Comparison of ENCODE assay signal across 24 mouse cellular contexts in the genomic region with DNA sequence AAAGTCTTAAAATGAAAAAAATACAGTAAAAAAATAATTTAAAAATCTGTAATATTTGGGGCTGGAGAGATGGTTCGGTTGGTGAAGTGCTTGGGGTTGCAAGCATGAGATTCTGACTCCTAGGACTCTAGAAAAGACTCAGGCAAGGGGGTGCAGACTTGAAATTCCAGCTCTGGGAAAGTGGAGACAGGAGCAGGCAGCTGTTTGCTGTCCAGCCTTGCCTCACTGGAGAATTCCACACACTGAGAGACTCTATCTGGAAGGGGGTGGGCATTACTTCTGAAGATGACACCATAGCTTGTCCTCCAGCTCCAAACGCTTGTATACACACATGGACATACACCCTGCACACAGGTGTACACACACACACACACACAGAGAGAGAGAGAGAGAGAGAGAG.
A peak's percentile ranks its signal among the peaks of the same experiment; 100 is the strongest.
DNase-seq lines count a peak whose midpoint lies in the region; ATAC-seq and TF ChIP-seq lines count a peak whose summit lies in the region.
"Had no signal": no experiment of that assay in that cellular context is flagged by ENCODE, and none has a peak within 500 bp of the region (broad histone marks: within the 10 kb centered on the region; RNA-seq: fewer than 3 reads in every experiment).

No protein-coding gene starts in this region.

- H3K27ac ChIP-seq in kidney, postnatal 0 days, result no peak overlapping the region
- no peak overlapping the region for H3K27ac ChIP-seq in kidney, embryonic 14.5 days (ENCODE audit: low read depth, low read length)
- no peak overlapping the region for H3K27ac ChIP-seq in lung, embryonic 16.5 days (ENCODE audit: low read length)
- H3K27ac ChIP-seq: embryonic facial prominence, embryonic 10.5 days; embryonic facial prominence, embryonic 12.5 days; forebrain, embryonic 13.5 days; forebrain, embryonic 15.5 days had no signal

- no peak overlapping the region for H3K9ac ChIP-seq in kidney, postnatal 0 days (ENCODE audit: low read depth, low read length)
- H3K9ac ChIP-seq in kidney, embryonic 14.5 days (ENCODE audit: low read depth, low read length), result no peak overlapping the region
- H3K9ac ChIP-seq in lung, embryonic 16.5 days (ENCODE audit: low read length), result no peak overlapping the region
- H3K9ac ChIP-seq: embryonic facial prominence, embryonic 12.5 days; forebrain, embryonic 13.5 days; forebrain, embryonic 15.5 days had no signal

- WGBS in kidney, postnatal 0 days, result 69% methylated on average over 2 of the region's 2 CpGs
- 80% methylated on average over 2 of the region's 2 CpGs for WGBS in kidney, embryonic 14.5 days
- 43% methylated on average over 2 of the region's 2 CpGs for WGBS in lung, embryonic 16.5 days

- H3K36me3 ChIP-seq in kidney, postnatal 0 days (ENCODE audit: insufficient read depth, low read length), result no peaks in the 10 kb centered on the region
- no peaks in the 10 kb centered on the region for H3K36me3 ChIP-seq in kidney, embryonic 14.5 days (ENCODE audit: control insufficient read depth, insufficient read depth, low read length)
- H3K36me3 ChIP-seq in lung, embryonic 16.5 days (ENCODE audit: control insufficient read depth, insufficient read depth, low read length), result no peaks in the 10 kb centered on the region
- H3K36me3 ChIP-seq: embryonic facial prominence, embryonic 10.5 days; embryonic facial prominence, embryonic 12.5 days; forebrain, embryonic 15.5 days; G1E had no signal

- H3K4me3 ChIP-seq in kidney, postnatal 0 days (replicated peaks; ENCODE audit: low read depth, low read length), result no peak overlapping the region
- H3K4me3 ChIP-seq in kidney, embryonic 14.5 days (ENCODE audit: low read length), result no peak overlapping the region
- no peak overlapping the region for H3K4me3 ChIP-seq in lung, embryonic 16.5 days (ENCODE audit: low read length)
- H3K4me3 ChIP-seq: embryonic facial prominence, embryonic 10.5 days; embryonic facial prominence, embryonic 12.5 days; forebrain, embryonic 13.5 days; forebrain, embryonic 15.5 days had no signal

- no peak overlapping the region for H3K4me2 ChIP-seq in kidney, postnatal 0 days (ENCODE audit: low read length)
- no peak overlapping the region for H3K4me2 ChIP-seq in kidney, embryonic 14.5 days (replicated peaks; ENCODE audit: low read depth, low read length)
- H3K4me2 ChIP-seq in lung, embryonic 16.5 days (ENCODE audit: low read depth, low read length), result no peak overlapping the region
- H3K4me2 ChIP-seq: embryonic facial prominence, embryonic 12.5 days; forebrain, embryonic 13.5 days; forebrain, embryonic 15.5 days had no signal

- peak; percentile 11 for DNase-seq in kidney, postnatal 0 days (ENCODE audit: low spot score)
- no peak for DNase-seq in lung, postnatal 4 days
- DNase-seq in lung, postnatal 10 days, result peak; percentile 16
- no peak for DNase-seq in lung, postnatal 14 days
- DNase-seq: adrenal gland, adult 8-10 months; adrenal gland, postnatal 14 days; adrenal gland, postnatal 36 days; B cell, adult 2 months; cerebellum, adult 11-12 months; cerebellum, adult 2 months; cerebellum, adult 9-10 months; cerebellum, postnatal 10 days; cerebellum, postnatal 25 days had no signal

- TF ChIP-seq CTCF in kidney, postnatal 0 days (IDR thresholded peaks at IDR 0.05; ENCODE audit: low read depth), result no peak

- H3K9me3 ChIP-seq in kidney, postnatal 0 days (replicated peaks; ENCODE audit: low read length), result no peaks in the 10 kb centered on the region
- H3K9me3 ChIP-seq in kidney, embryonic 14.5 days (ENCODE audit: control insufficient read depth, low read length), result no peaks in the 10 kb centered on the region
- no peaks in the 10 kb centered on the region for H3K9me3 ChIP-seq in lung, embryonic 16.5 days (ENCODE audit: control insufficient read depth, low read length)
- H3K9me3 ChIP-seq: embryonic facial prominence, embryonic 10.5 days; embryonic facial prominence, embryonic 12.5 days; forebrain, embryonic 13.5 days; forebrain, embryonic 15.5 days; G1E had no signal

- no peaks in the 10 kb centered on the region for H3K4me1 ChIP-seq in kidney, postnatal 0 days (replicated peaks; ENCODE audit: insufficient read depth, low read length)
- H3K4me1 ChIP-seq in kidney, embryonic 14.5 days (ENCODE audit: control insufficient read depth, insufficient read depth, low read length), result no peaks in the 10 kb centered on the region
- no peaks in the 10 kb centered on the region for H3K4me1 ChIP-seq in lung, embryonic 16.5 days (replicated peaks; ENCODE audit: control insufficient read depth, insufficient read depth, low read length)
- H3K4me1 ChIP-seq: embryonic facial prominence, embryonic 10.5 days; embryonic facial prominence, embryonic 12.5 days; forebrain, embryonic 15.5 days had no signal

- ATAC-seq in kidney, postnatal 0 days (replicated peaks; ENCODE audit: low FRiP score, low read depth), result no peak
- no peak for ATAC-seq in kidney, embryonic 14.5 days (ENCODE audit: low FRiP score, low TSS enrichment)
- peak; percentile 51; the same call in 1 of the 2 replicates for ATAC-seq in lung, embryonic 16.5 days (ENCODE audit: low read depth)
- ATAC-seq: activated CD4-positive, CD25-positive, alpha-beta regulatory T cell, adult 4 months; CD4-positive, CD25-positive, alpha-beta regulatory T cell, adult 4 months; forebrain, embryonic 13.5 days; forebrain, embryonic 15.5 days; Patski had no signal

- no peaks in the 10 kb centered on the region for H3K27me3 ChIP-seq in kidney, postnatal 0 days (ENCODE audit: insufficient read depth, low read length)
- no peaks in the 10 kb centered on the region for H3K27me3 ChIP-seq in kidney, embryonic 14.5 days (ENCODE audit: control insufficient read depth, insufficient read depth, low read length)
- no peaks in the 10 kb centered on the region for H3K27me3 ChIP-seq in lung, embryonic 16.5 days (ENCODE audit: control insufficient read depth, insufficient read depth, low read depth, low read length)
- H3K27me3 ChIP-seq: CH12.LX; embryonic facial prominence, embryonic 12.5 days; forebrain, embryonic 13.5 days; forebrain, embryonic 15.5 days; Patski had no signal

Comparison
In these comparisons a context has a peak if more than half of its experiments do, and no peak if none do; other contexts are left out.
1. DNase-seq: peak in kidney, postnatal 0 days (single experiment) and lung, postnatal 10 days (single experiment); none in lung, postnatal 4 days (0 of 2) and lung, postnatal 14 days (single experiment).